Mouse (Mus musculus) heart, adult 2 months (tissue): ENCODE measurements around the gene Agpat3. TPM values are rescaled to one million over a fixed set of nuclear protein-coding genes. Genes with fewer than 3 reads are reported as not detected.

Source experiments
- DNase-seq, 2 experiments: peaks; one replicate each; pipeline ENCODE4 v3.0.0; 2021
- H3K27ac ChIP-seq: fragments of 200-600 bp; 2 replicates; pipeline ENCODE4 v1.8.1; 2022
- H3K27me3 ChIP-seq: fragments of 200-500 bp; 2 replicates; pipeline ENCODE4 v1.6.1; 2012; ENCODE audit warnings: mild to moderate bottlenecking, low read length, inconsistent platforms, mixed read lengths; ENCODE audit not compliant: control insufficient read depth, insufficient read depth
- H3K36me3 ChIP-seq: fragments of 200-500 bp; 2 replicates; pipeline ENCODE4 v1.6.1; 2012; ENCODE audit warnings: low read length, inconsistent platforms; ENCODE audit not compliant: control insufficient read depth, insufficient read depth
- H3K4me1 ChIP-seq: fragments of 200-500 bp; 2 replicates; pipeline ENCODE4 v1.6.1; 2011; ENCODE audit warnings: low read length; ENCODE audit not compliant: control insufficient read depth, insufficient read depth
- H3K4me3 ChIP-seq: fragments of 200-600 bp; 2 replicates; pipeline ENCODE4 v1.8.1; 2022
- H3K79me2 ChIP-seq: fragments of 200-500 bp; replicated peaks from 2 replicates; pipeline ENCODE4 v1.6.1; 2012; ENCODE audit warnings: mild to moderate bottlenecking, inconsistent platforms, low read length, moderate library complexity, mixed read lengths; ENCODE audit not compliant: control insufficient read depth, insufficient read depth
- H3K9ac ChIP-seq: fragments of 200-500 bp; 2 replicates; pipeline ENCODE4 v1.6.1; 2012; ENCODE audit warnings: low read depth, mild to moderate bottlenecking, control low read depth, inconsistent platforms, low read length, mixed read lengths
- CTCF ChIP-seq: fragments of 200-600 bp; IDR thresholded peaks from 2 replicates; pipeline ENCODE4 v1.8.1; 2022; ENCODE audit warnings: antibody characterized with exemption, mild to moderate bottlenecking, moderate library complexity
- EP300 ChIP-seq: fragments of 200-500 bp; IDR thresholded peaks from 2 replicates; pipeline ENCODE4 v1.6.1; 2011; ENCODE audit warnings: low read depth, low read length, control low read depth; ENCODE audit not compliant: insufficient read depth
- POLR2A ChIP-seq: fragments of 200-500 bp; IDR thresholded peaks from 2 replicates; pipeline ENCODE4 v1.6.1; 2011; ENCODE audit warnings: mild to moderate bottlenecking, low read depth, low read length, control low read depth; ENCODE audit not compliant: insufficient read depth
- WGBS: fragments of 180-500 bp; shearing (Covaris S2); methylation state at CpG from one replicate; pipeline ENCODE4 v1.1.7; 2018; 5-methylcytosine and 5-hydroxymethylcytosine counted together
- intact Hi-C: fragments of 180-260 bp; cut with DNase I; formaldehyde crosslinking; loops from one replicate; pipeline ENCODE4 v1.15.1; 2025
- polyA plus RNA-seq: library from polyadenylated mRNA; depleted of rRNA; stranded (reverse); fragments of >200 nt; gene quantifications from 2 replicates; pipeline ENCODE4 v1.2.3, GENCODE M21; 2012
- total RNA-seq, 2 experiments: library from RNA; stranded (reverse); gene quantifications; 2 replicates each; pipeline ENCODE4 v1.2.3; 2021

Gene Agpat3
- total and polyA plus RNA-seq, 3 experiments: 209 to 286 (median 232) TPM

GRCm38 (mm10) chr10:78395377-78395776, 43.1 kb upstream of the Agpat3 start:
- H3K27ac ChIP-seq: no peak overlapping the region
- 94% methylated on average over 3 of the region's 3 CpGs for WGBS
- H3K9ac ChIP-seq: no peak overlapping the region
- peaks cover 2% of the 10 kb centered on the region for H3K4me1 ChIP-seq
- H3K4me3 ChIP-seq: no peak overlapping the region
- TF ChIP-seq POLR2A (no peak), CTCF (no peak), EP300 (no peak)
- H3K27me3 ChIP-seq: no peaks in the 10 kb centered on the region
- no peaks in the 10 kb centered on the region for H3K36me3 ChIP-seq
- intact Hi-C loops: loop anchor here (10.0 kb wide), 1 partner anchor 211 kb away; the partner anchor contains the start of gene Pwp2
- H3K79me2 ChIP-seq: no peaks in the 10 kb centered on the region
- no peak for DNase-seq

DNA sequence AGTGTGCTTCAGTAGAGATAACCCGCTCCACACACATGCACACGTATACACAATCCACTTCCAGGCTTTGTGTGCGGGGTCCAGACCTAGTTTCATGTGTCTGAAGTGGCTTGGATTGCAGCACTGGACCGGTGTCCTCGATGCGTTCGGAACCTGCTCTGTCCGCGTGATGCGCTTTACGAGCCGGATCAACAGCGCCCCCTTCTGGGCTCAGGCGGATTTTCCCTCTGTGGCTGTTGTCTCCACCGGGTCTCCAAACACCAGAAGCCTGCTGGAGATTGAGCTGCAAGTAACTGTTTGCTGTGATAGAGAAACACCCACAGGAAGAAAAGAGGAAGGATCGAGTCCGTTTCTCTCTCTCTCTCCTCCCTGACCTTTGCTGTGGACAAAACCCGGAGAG, 39.8 kb upstream of the Agpat3 start:
- intact Hi-C loops: loop anchor here (1.0 to 10.0 kb wide), 3 partner anchors 69 to 207 kb away; partner anchors contain the start of gene Pwp2
- no peaks in the 10 kb centered on the region for H3K36me3 ChIP-seq
- H3K4me3 ChIP-seq: no peak overlapping the region
- no peak overlapping the region for H3K9ac ChIP-seq
- peaks cover 4% of the 10 kb centered on the region for H3K4me1 ChIP-seq
- H3K79me2 ChIP-seq: no peaks in the 10 kb centered on the region
- no peak overlapping the region for H3K27ac ChIP-seq
- H3K27me3 ChIP-seq: no peaks in the 10 kb centered on the region
- DNase-seq: peak; percentile 80 to 85
- TF ChIP-seq POLR2A (no peak), EP300 (peak; percentile 64; the same call in 1 of the 2 replicates), CTCF (peak; percentile 95)
- whole genome bisulfite sequencing: 3% methylated on average over 18 of the region's 18 CpGs

DNA sequence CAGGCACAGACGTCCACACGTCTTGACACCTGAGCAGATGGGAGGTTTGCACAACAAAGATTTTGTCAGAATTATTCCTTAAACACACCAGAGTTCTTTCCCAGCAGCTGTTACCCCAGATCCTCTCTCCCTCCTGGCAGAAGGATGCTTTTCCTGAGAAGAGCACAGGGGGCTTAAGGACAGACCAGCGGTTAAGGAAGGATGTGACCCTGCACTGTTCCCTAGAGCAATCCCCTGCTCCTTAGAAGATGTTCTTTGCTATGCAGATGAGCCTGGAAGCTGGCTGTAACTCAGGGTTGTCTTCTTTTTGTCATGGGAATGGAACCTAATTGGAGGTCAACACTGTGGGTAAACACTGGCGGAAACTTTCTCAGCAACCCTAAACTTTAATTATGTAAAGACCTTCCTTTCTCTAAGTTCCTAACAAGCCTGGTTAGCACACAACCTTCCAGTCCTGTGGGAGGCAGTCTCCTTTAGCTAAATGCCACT, 38.7 kb upstream of the Agpat3 start:
- Histone ChIP-seq H3K36me3 (no peaks in the 10 kb centered on the region), H3K27me3 (no peaks in the 10 kb centered on the region), H3K4me1 (peaks cover 4% of the 10 kb centered on the region), H3K27ac (no peak overlapping the region), H3K9ac (no peak overlapping the region), H3K4me3 (no peak overlapping the region), H3K79me2 (no peaks in the 10 kb centered on the region)
- 61% methylated on average over 4 of the region's 4 CpGs for WGBS
- intact Hi-C loops: loop anchor here (10.0 kb wide), 1 partner anchor 206 kb away; the partner anchor contains the start of gene Pwp2
- TF ChIP-seq CTCF (no peak), POLR2A (no peak), EP300 (no peak)
- DNase-seq: no peak

GRCm38 (mm10) chr10:78388216-78388980, 36.1 kb upstream of the Agpat3 start:
- peak overlapping the region; percentile 22; the same call in 1 of the 2 replicates for H3K4me3 ChIP-seq
- H3K27me3 ChIP-seq: no peaks in the 10 kb centered on the region
- no peaks in the 10 kb centered on the region for H3K79me2 ChIP-seq
- intact Hi-C loops: loop anchor here (5.0 kb wide), 1 partner anchor 36 kb away; the partner anchor contains the start of gene Agpat3
- DNase-seq: peak; percentile 35 to 37
- WGBS: 45% methylated on average over 20 of the region's 20 CpGs
- no peaks in the 10 kb centered on the region for H3K36me3 ChIP-seq
- TF ChIP-seq EP300 (no peak), POLR2A (no peak), CTCF (no peak)
- peak overlapping the region; percentile 20; the same call in 1 of the 2 replicates for H3K9ac ChIP-seq
- H3K4me1 ChIP-seq: peaks cover 4% of the 10 kb centered on the region
- peak overlapping the region; percentile 0; the same call in 1 of the 2 replicates for H3K27ac ChIP-seq

DNA sequence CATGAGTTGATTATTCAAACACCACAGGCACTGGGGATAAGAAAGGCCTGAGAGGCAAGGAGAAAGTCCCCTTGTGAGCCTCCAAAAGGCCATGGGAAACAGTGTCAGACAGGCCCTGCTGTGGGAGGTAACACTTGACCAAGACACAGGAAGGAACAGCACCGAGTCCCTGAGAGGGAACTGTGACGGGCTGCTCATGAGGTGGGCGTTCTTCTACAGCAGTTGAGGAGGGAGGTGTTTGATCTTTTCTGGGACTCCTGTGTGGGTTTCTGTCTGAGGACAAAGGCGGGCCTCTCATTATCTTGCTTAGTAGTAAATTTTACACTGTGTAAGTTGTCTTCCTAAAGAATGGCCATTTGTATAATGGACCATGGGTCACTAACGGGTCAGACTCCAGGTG, 33.2 kb upstream of the Agpat3 start:
- 73% methylated on average over 5 of the region's 5 CpGs for WGBS
- TF ChIP-seq POLR2A (no peak), CTCF (no peak), EP300 (no peak)
- no peak overlapping the region for H3K27ac ChIP-seq
- H3K9ac ChIP-seq: no peak overlapping the region
- no peaks in the 10 kb centered on the region for H3K27me3 ChIP-seq
- intact Hi-C loops: loop anchor here (5.0 kb wide), 1 partner anchor 33 kb away; the partner anchor contains the start of gene Agpat3
- H3K79me2 ChIP-seq: no peaks in the 10 kb centered on the region
- no peaks in the 10 kb centered on the region for H3K36me3 ChIP-seq
- DNase-seq: no peak
- peaks cover 4% of the 10 kb centered on the region; the same call in 1 of the 2 replicates for H3K4me1 ChIP-seq
- no peak overlapping the region for H3K4me3 ChIP-seq

DNA sequence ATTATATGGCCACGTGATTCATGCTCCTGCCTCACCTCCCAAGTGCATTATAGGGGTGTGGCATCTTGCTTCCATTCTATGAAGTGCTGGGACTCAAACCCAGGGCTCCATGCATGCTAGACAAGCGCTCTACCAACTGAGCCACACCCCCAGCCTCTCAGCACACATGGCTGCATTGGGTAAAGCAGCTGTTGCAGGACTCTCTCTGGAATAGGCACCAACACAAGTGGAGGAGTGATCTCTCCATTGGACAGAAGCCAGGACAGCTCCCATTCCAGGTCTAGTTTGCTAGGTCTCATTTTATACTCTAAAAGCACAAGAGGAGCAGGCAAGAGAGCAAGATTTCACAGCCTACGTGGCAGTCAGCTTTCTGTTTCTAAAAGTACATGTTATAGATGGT, 31.3 kb upstream of the Agpat3 start:
- intact Hi-C loops: no loop called here
- DNase-seq: no peak
- Histone ChIP-seq H3K4me1 (peaks cover 2% of the 10 kb centered on the region; the same call in 1 of the 2 replicates), H3K9ac (no peak overlapping the region), H3K27ac (no peak overlapping the region), H3K4me3 (no peak overlapping the region), H3K79me2 (no peaks in the 10 kb centered on the region), H3K27me3 (no peaks in the 10 kb centered on the region), H3K36me3 (no peaks in the 10 kb centered on the region)
- TF ChIP-seq EP300 (no peak), POLR2A (no peak), CTCF (no peak)
- WGBS: 85% methylated on average over 3 of the region's 3 CpGs
